ENCODE assay signal across 14 mouse cellular contexts in the genomic region with DNA sequence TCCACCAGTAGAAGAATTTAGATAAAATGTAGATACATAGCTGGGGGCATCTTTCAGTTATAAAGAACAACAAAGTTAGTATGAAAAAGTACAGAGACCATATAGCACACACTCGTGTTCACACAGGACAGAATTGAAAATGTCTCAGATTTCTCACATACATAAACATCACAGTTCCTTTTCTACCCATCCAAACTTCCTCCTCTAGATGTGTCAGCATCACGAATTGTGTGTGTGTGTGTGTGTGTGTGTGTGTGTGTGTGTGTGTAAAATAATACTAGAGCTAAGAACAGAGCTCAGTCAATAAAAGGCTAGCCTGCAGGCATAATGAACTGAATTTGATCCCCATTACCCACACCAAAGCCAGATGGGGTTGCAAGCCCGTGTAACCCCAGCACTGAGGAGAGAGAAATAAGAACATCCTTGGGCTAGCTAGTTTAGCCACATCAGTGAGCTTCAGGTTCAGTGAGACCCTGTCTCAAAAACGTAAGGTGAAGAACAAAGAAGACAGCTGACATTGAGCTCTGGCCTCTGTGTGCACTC.
"Had no signal": no experiment of that assay in that cellular context is flagged by ENCODE, and none has a peak within 500 bp of the region (broad histone marks: within the 10 kb centered on the region; RNA-seq: fewer than 3 reads in every experiment).

No protein-coding gene starts in this region.

- H3K4me1 ChIP-seq: liver, embryonic 13.5 days; midbrain, embryonic 12.5 days; neural tube, embryonic 13.5 days had no signal

- H3K9ac ChIP-seq: liver, embryonic 13.5 days; midbrain, embryonic 12.5 days; neural tube, embryonic 13.5 days had no signal

- H3K9me3 ChIP-seq: liver, embryonic 13.5 days; midbrain, embryonic 12.5 days; neural tube, embryonic 13.5 days had no signal

- ATAC-seq: intestine, embryonic 16.5 days; midbrain, embryonic 16.5 days had no signal

- H3K27ac ChIP-seq: liver, embryonic 13.5 days; midbrain, embryonic 12.5 days; neural tube, embryonic 13.5 days had no signal

- H3K4me3 ChIP-seq: liver, embryonic 13.5 days; midbrain, embryonic 12.5 days; neural tube, embryonic 13.5 days had no signal

- H3K27me3 ChIP-seq: liver, embryonic 13.5 days; midbrain, embryonic 12.5 days; neural tube, embryonic 13.5 days had no signal

- H3K4me2 ChIP-seq: liver, embryonic 13.5 days; midbrain, embryonic 12.5 days; neural tube, embryonic 13.5 days had no signal

- DNase-seq: kidney, adult 18-20 months; kidney, adult 9 months; kidney, postnatal 14 days; kidney, postnatal 4 days; liver, embryonic 13.5 days; lung, adult 2 months; lung, postnatal 14 days; lung, postnatal 4 days; thymus, adult 18-20 months; thymus, postnatal 36 days had no signal

- H3K36me3 ChIP-seq: liver, embryonic 13.5 days; midbrain, embryonic 12.5 days; neural tube, embryonic 13.5 days had no signal
